Mouse (Mus musculus): ENCODE results near the gene Rxfp4. TPM values are rescaled to one million over a fixed set of nuclear protein-coding genes. Genes with fewer than 3 reads are reported as not detected.

The Rxfp4 gene
- polyA plus RNA-seq, 1 experiment from 2014 or later = not detected

- Histone ChIP-seq H3K4me1 (ENCODE audit: control insufficient read depth, insufficient read depth, low read length) (0 out of 2 replicates have a peak, but pooled peaks cover 8% of the 10 kb centered on the region), H3K27me3 (replicated peaks; ENCODE audit: control insufficient read depth, insufficient read depth, low read length) (no peaks in the 10 kb centered on the region), H3K9ac (ENCODE audit: low read depth, low read length) (no peak overlapping the region), H3K4me2 (ENCODE audit: low read depth, low read length) (no peak overlapping the region), H3K27ac (ENCODE audit: low read length) (no peak overlapping the region), H3K36me3 (ENCODE audit: control insufficient read depth, insufficient read depth, low read length) (peaks cover 27% of the 10 kb centered on the region), H3K9me3 (ENCODE audit: control insufficient read depth, low read length) (no peaks in the 10 kb centered on the region), H3K4me3 (ENCODE audit: low read length) (no peak overlapping the region)
- 80% methylated on average over 3 of the region's 3 CpGs for WGBS
- ATAC-seq = no peak
Measured at GRCm38 (mm10) chr3:88647076-88647475, 5.9 kb downstream of the Rxfp4 start.

- Histone ChIP-seq H3K4me3 (ENCODE audit: low read length) (no peak overlapping the region), H3K4me1 (ENCODE audit: control insufficient read depth, insufficient read depth, low read length) (0 out of 2 replicates have a peak, but pooled peaks cover 3% of the 10 kb centered on the region), H3K36me3 (ENCODE audit: control insufficient read depth, insufficient read depth, low read length) (peaks cover 30% of the 10 kb centered on the region), H3K27ac (ENCODE audit: low read length) (no peak overlapping the region), H3K9ac (ENCODE audit: low read depth, low read length) (no peak overlapping the region), H3K4me2 (ENCODE audit: low read depth, low read length) (no peak overlapping the region), H3K27me3 (replicated peaks; ENCODE audit: control insufficient read depth, insufficient read depth, low read length) (no peaks in the 10 kb centered on the region), H3K9me3 (ENCODE audit: control insufficient read depth, low read length) (no peaks in the 10 kb centered on the region)
- no peak for ATAC-seq
- WGBS = 74% methylated on average over 6 of the region's 6 CpGs
Measured at GRCm38 (mm10) chr3:88646426-88646995, 6.4 kb downstream of the Rxfp4 start.

- H3K9ac ChIP-seq (ENCODE audit: low read depth, low read length) = no peak overlapping the region
- H3K4me2 ChIP-seq (ENCODE audit: low read depth, low read length) = no peak overlapping the region
- ATAC-seq = no peak
- no peaks in the 10 kb centered on the region for H3K4me1 ChIP-seq (ENCODE audit: control insufficient read depth, insufficient read depth, low read length)
- no peak overlapping the region for H3K27ac ChIP-seq (ENCODE audit: low read length)
- peaks cover 33% of the 10 kb centered on the region for H3K36me3 ChIP-seq (ENCODE audit: control insufficient read depth, insufficient read depth, low read length)
- H3K27me3 ChIP-seq (replicated peaks; ENCODE audit: control insufficient read depth, insufficient read depth, low read length) = no peaks in the 10 kb centered on the region
- H3K4me3 ChIP-seq (ENCODE audit: low read length) = no peak overlapping the region
- no peaks in the 10 kb centered on the region for H3K9me3 ChIP-seq (ENCODE audit: control insufficient read depth, low read length)
- 93% methylated on average over 12 of the region's 12 CpGs for WGBS
Measured at GRCm38 (mm10) chr3:88645937-88646336, 7.0 kb downstream of the Rxfp4 start.

- Histone ChIP-seq H3K9me3 (ENCODE audit: control insufficient read depth, low read length) (no peaks in the 10 kb centered on the region), H3K9ac (ENCODE audit: low read depth, low read length) (no peak overlapping the region), H3K27me3 (replicated peaks; ENCODE audit: control insufficient read depth, insufficient read depth, low read length) (no peaks in the 10 kb centered on the region), H3K27ac (ENCODE audit: low read length) (no peak overlapping the region), H3K36me3 (ENCODE audit: control insufficient read depth, insufficient read depth, low read length) (peaks cover 47% of the 10 kb centered on the region), H3K4me3 (ENCODE audit: low read length) (no peak overlapping the region), H3K4me2 (ENCODE audit: low read depth, low read length) (no peak overlapping the region), H3K4me1 (ENCODE audit: control insufficient read depth, insufficient read depth, low read length) (no peaks in the 10 kb centered on the region)
- no peak for ATAC-seq
- 79% methylated on average over 5 of the region's 5 CpGs for WGBS
Measured at GRCm38 (mm10) chr3:88643078-88643477, 9.9 kb downstream of the Rxfp4 start.

- Histone ChIP-seq H3K9ac (ENCODE audit: low read depth, low read length) (no peak overlapping the region), H3K27me3 (replicated peaks; ENCODE audit: control insufficient read depth, insufficient read depth, low read length) (no peaks in the 10 kb centered on the region), H3K27ac (ENCODE audit: low read length) (no peak overlapping the region), H3K9me3 (ENCODE audit: control insufficient read depth, low read length) (no peaks in the 10 kb centered on the region), H3K4me2 (ENCODE audit: low read depth, low read length) (no peak overlapping the region), H3K36me3 (ENCODE audit: control insufficient read depth, insufficient read depth, low read length) (peaks cover 55% of the 10 kb centered on the region), H3K4me1 (ENCODE audit: control insufficient read depth, insufficient read depth, low read length) (no peaks in the 10 kb centered on the region), H3K4me3 (ENCODE audit: low read length) (no peak overlapping the region)
- 75% methylated on average over 1 of the region's 1 CpGs for WGBS
- ATAC-seq = 0 out of 2 replicates have a peak, but pooled peaks have one; percentile 33
Measured at GRCm38 (mm10) chr3:88640676-88641075, 12.3 kb downstream of the Rxfp4 start.

- no peaks in the 10 kb centered on the region for H3K4me1 ChIP-seq (ENCODE audit: control insufficient read depth, insufficient read depth, low read length)
- 95% methylated on average over 12 of the region's 12 CpGs for WGBS
- ATAC-seq = no peak
- no peaks in the 10 kb centered on the region for H3K27me3 ChIP-seq (replicated peaks; ENCODE audit: control insufficient read depth, insufficient read depth, low read length)
- H3K4me2 ChIP-seq (ENCODE audit: low read depth, low read length) = no peak overlapping the region
- peaks cover 63% of the 10 kb centered on the region for H3K36me3 ChIP-seq (ENCODE audit: control insufficient read depth, insufficient read depth, low read length)
- H3K4me3 ChIP-seq (ENCODE audit: low read length) = no peak overlapping the region
- no peak overlapping the region for H3K9ac ChIP-seq (ENCODE audit: low read depth, low read length)
- no peaks in the 10 kb centered on the region for H3K9me3 ChIP-seq (ENCODE audit: control insufficient read depth, low read length)
- no peak overlapping the region for H3K27ac ChIP-seq (ENCODE audit: low read length)
Measured at GRCm38 (mm10) chr3:88639239-88639638, 13.7 kb downstream of the Rxfp4 start.

GRCm38 (mm10) chr3:88637134-88637533 lies 15.8 kb downstream of the Rxfp4 start:
- no peak overlapping the region for H3K4me3 ChIP-seq (ENCODE audit: low read length)
- H3K36me3 ChIP-seq (ENCODE audit: control insufficient read depth, insufficient read depth, low read length) = peaks cover 55% of the 10 kb centered on the region
- 92% methylated on average over 5 of the region's 5 CpGs for WGBS
- H3K9ac ChIP-seq (ENCODE audit: low read depth, low read length) = no peak overlapping the region
- H3K27ac ChIP-seq (ENCODE audit: low read length) = no peak overlapping the region
- H3K27me3 ChIP-seq (replicated peaks; ENCODE audit: control insufficient read depth, insufficient read depth, low read length) = no peaks in the 10 kb centered on the region
- no peaks in the 10 kb centered on the region for H3K4me1 ChIP-seq (ENCODE audit: control insufficient read depth, insufficient read depth, low read length)
- no peak for ATAC-seq
- no peak overlapping the region for H3K4me2 ChIP-seq (ENCODE audit: low read depth, low read length)
- no peaks in the 10 kb centered on the region for H3K9me3 ChIP-seq (ENCODE audit: control insufficient read depth, low read length)

- ATAC-seq = no peak
- Histone ChIP-seq H3K9ac (ENCODE audit: low read depth, low read length) (no peak overlapping the region), H3K4me1 (ENCODE audit: control insufficient read depth, insufficient read depth, low read length) (no peaks in the 10 kb centered on the region), H3K36me3 (ENCODE audit: control insufficient read depth, insufficient read depth, low read length) (peaks cover 55% of the 10 kb centered on the region), H3K4me3 (ENCODE audit: low read length) (no peak overlapping the region), H3K4me2 (ENCODE audit: low read depth, low read length) (no peak overlapping the region), H3K27ac (ENCODE audit: low read length) (no peak overlapping the region), H3K27me3 (replicated peaks; ENCODE audit: control insufficient read depth, insufficient read depth, low read length) (no peaks in the 10 kb centered on the region), H3K9me3 (ENCODE audit: control insufficient read depth, low read length) (no peaks in the 10 kb centered on the region)
- 91% methylated on average over 8 of the region's 8 CpGs for WGBS
Measured at GRCm38 (mm10) chr3:88636555-88636986, 16.4 kb downstream of the Rxfp4 start.

GRCm38 (mm10) chr3:88635506-88636275 lies 17.3 kb downstream of the Rxfp4 start:
- WGBS = 90% methylated on average over 19 of the region's 19 CpGs
- no peak overlapping the region for H3K9ac ChIP-seq (ENCODE audit: low read depth, low read length)
- H3K4me1 ChIP-seq (ENCODE audit: control insufficient read depth, insufficient read depth, low read length) = no peaks in the 10 kb centered on the region
- no peaks in the 10 kb centered on the region for H3K9me3 ChIP-seq (ENCODE audit: control insufficient read depth, low read length)
- ATAC-seq = no peak
- H3K4me3 ChIP-seq (ENCODE audit: low read length) = no peak overlapping the region
- no peak overlapping the region for H3K4me2 ChIP-seq (ENCODE audit: low read depth, low read length)
- no peak overlapping the region for H3K27ac ChIP-seq (ENCODE audit: low read length)
- peaks cover 52% of the 10 kb centered on the region for H3K36me3 ChIP-seq (ENCODE audit: control insufficient read depth, insufficient read depth, low read length)
- no peaks in the 10 kb centered on the region for H3K27me3 ChIP-seq (replicated peaks; ENCODE audit: control insufficient read depth, insufficient read depth, low read length)
